Mouse (Mus musculus) MEL (cell line): Measurements from ENCODE around the gene Akr1a1. TPM values are rescaled to one million over a fixed set of nuclear protein-coding genes. Genes with fewer than 3 reads are reported as not detected.
"Not testable (repeated sequence)": the region's sequence is repeated elsewhere in the genome, so short reads cannot be mapped to it uniquely, and the experiment has no call there.

Source experiments
- DNase-seq: peaks from one replicate; pipeline ENCODE4 v3.0.0; 2011; ENCODE audit warnings: low read depth, low spot score
- H3K27ac ChIP-seq: 2 replicates; pipeline ENCODE4 v1.5.1; 2012; ENCODE audit warnings: low read depth, mild to moderate bottlenecking, control low read depth, low read length, moderate library complexity; ENCODE audit not compliant: control insufficient read depth
- H3K27me3 ChIP-seq, 2 experiments: fragments of 150-350 bp in 1 of 2; sonication (generic) in 1 of 2; 2 replicates each; pipeline ENCODE4 v1.6.1; 2012; ENCODE audit warnings: low read length in 2 of 2, mild to moderate bottlenecking in 2 of 2, improper control_type of control experiment in 1 of 2, moderate library complexity in 1 of 2; ENCODE audit not compliant: insufficient read depth in 2 of 2, control insufficient read depth in 1 of 2
- H3K36me3 ChIP-seq, 2 experiments: 2 replicates each; pipeline ENCODE4 v1.6.1; 2012 to 2014; ENCODE audit warnings: low read length in 2 of 2, improper control_type of control experiment in 1 of 2, inconsistent platforms in 1 of 2, mild to moderate bottlenecking in 1 of 2; ENCODE audit not compliant: insufficient read depth in 2 of 2, control insufficient read depth in 1 of 2
- H3K4me1 ChIP-seq, 2 experiments: fragments of 150-350 bp in 1 of 2; sonication (generic) in 1 of 2; 2 replicates each; pipeline ENCODE4 v1.6.1; 2012; ENCODE audit warnings: low read length in 2 of 2, improper control_type of control experiment in 1 of 2, mild to moderate bottlenecking in 1 of 2; ENCODE audit not compliant: insufficient read depth in 2 of 2, control insufficient read depth in 1 of 2
- H3K4me3 ChIP-seq, 2 experiments: fragments of 150-350 bp in 1 of 2; sonication (generic) in 1 of 2; 2 replicates each; pipeline ENCODE4 v1.5.1; 2012; ENCODE audit warnings: low read depth in 2 of 2, low read length in 2 of 2, mild to moderate bottlenecking in 2 of 2, moderate library complexity in 2 of 2, control low read depth in 1 of 2, improper control_type of control experiment in 1 of 2; ENCODE audit not compliant: control insufficient read depth in 1 of 2, insufficient read depth in 1 of 2
- H3K79me2 ChIP-seq: 2 replicates; pipeline ENCODE4 v1.6.1; 2012; ENCODE audit warnings: mild to moderate bottlenecking, low read length, moderate library complexity; ENCODE audit not compliant: control insufficient read depth, poor library complexity, insufficient read depth
- H3K9ac ChIP-seq: 2 replicates; pipeline ENCODE4 v1.6.1; 2012; ENCODE audit warnings: low read depth, mild to moderate bottlenecking, control low read depth, low read length, moderate library complexity; ENCODE audit not compliant: control insufficient read depth, poor library complexity, severe bottlenecking
- H3K9me3 ChIP-seq: fragments of 150-350 bp; sonication (generic); replicated peaks from 2 replicates; pipeline ENCODE4 v1.6.1; 2012; ENCODE audit warnings: mild to moderate bottlenecking, low read length, improper control_type of control experiment, moderate library complexity; ENCODE audit not compliant: insufficient read depth
- BHLHE40 ChIP-seq: IDR thresholded peaks from 2 replicates; pipeline ENCODE4 v1.6.1; 2012; ENCODE audit warnings: low read depth, mild to moderate bottlenecking, inconsistent platforms, low read length, improper control_type of control experiment, borderline replicate concordance
- ELF1 ChIP-seq: IDR thresholded peaks from 2 replicates; pipeline ENCODE4 v1.6.1; 2014; ENCODE audit warnings: low read depth, mild to moderate bottlenecking, inconsistent platforms, low read length, improper control_type of control experiment, moderate library complexity
- EP300 ChIP-seq, 2 experiments: IDR thresholded peaks; 2 replicates each; pipeline ENCODE4 v1.6.1; 2011; ENCODE audit warnings: improper control_type of control experiment in 2 of 2, low read length in 2 of 2, low read depth in 1 of 2, mild to moderate bottlenecking in 1 of 2
- ETS1 ChIP-seq: IDR thresholded peaks from 2 replicates; pipeline ENCODE4 v1.6.1; 2012; ENCODE audit warnings: low read depth, mild to moderate bottlenecking, inconsistent platforms, low read length, improper control_type of control experiment, moderate library complexity
- GABPA ChIP-seq: IDR thresholded peaks from 2 replicates; pipeline ENCODE4 v1.6.1; 2012; ENCODE audit warnings: low read depth, mild to moderate bottlenecking, inconsistent platforms, low read length, improper control_type of control experiment, moderate library complexity
- HCFC1 ChIP-seq: IDR thresholded peaks from 2 replicates; pipeline ENCODE4 v1.6.1; 2012; ENCODE audit warnings: low read depth, mild to moderate bottlenecking, inconsistent platforms, low read length, improper control_type of control experiment, moderate library complexity
- MAFK ChIP-seq: IDR thresholded peaks from 2 replicates; pipeline ENCODE4 v1.6.1; 2011; ENCODE audit warnings: low read depth, mild to moderate bottlenecking, low read length, improper control_type of control experiment, borderline replicate concordance
- MXI1 ChIP-seq: IDR thresholded peaks from 2 replicates; pipeline ENCODE4 v1.6.1; 2011; ENCODE audit warnings: mild to moderate bottlenecking, low read depth, low read length, improper control_type of control experiment
- MYB ChIP-seq: IDR thresholded peaks from 2 replicates; pipeline ENCODE4 v1.6.1; 2011; ENCODE audit warnings: mild to moderate bottlenecking, low read depth, low read length, improper control_type of control experiment
- MYC ChIP-seq: IDR thresholded peaks from 2 replicates; pipeline ENCODE4 v1.6.1; 2011; ENCODE audit warnings: low read depth, mild to moderate bottlenecking, low read length, improper control_type of control experiment, moderate library complexity
- POLR2A ChIP-seq, 2 experiments: IDR thresholded peaks; 2 replicates each; pipeline ENCODE4 v1.6.1; 2011 to 2012; ENCODE audit warnings: low read length in 2 of 2, mild to moderate bottlenecking in 2 of 2, control low read depth in 1 of 2, improper control_type of control experiment in 1 of 2, low read depth in 1 of 2, moderate library complexity in 1 of 2; ENCODE audit not compliant: control insufficient read depth in 1 of 2, insufficient read depth in 1 of 2, poor library complexity in 1 of 2
- TAL1 ChIP-seq: IDR thresholded peaks from 2 replicates; pipeline ENCODE4 v1.6.1; 2012; ENCODE audit warnings: mild to moderate bottlenecking, inconsistent platforms, low read length, moderate library complexity, mixed read lengths
- USF1 ChIP-seq: IDR thresholded peaks from 2 replicates; pipeline ENCODE4 v1.6.1; 2014; ENCODE audit warnings: low read depth, mild to moderate bottlenecking, inconsistent platforms, low read length, improper control_type of control experiment, moderate library complexity
- USF2 ChIP-seq, 2 experiments: IDR thresholded peaks; 2 replicates each; pipeline ENCODE4 v1.6.1; 2011 to 2012; ENCODE audit warnings: improper control_type of control experiment in 2 of 2, low read length in 2 of 2, borderline replicate concordance in 1 of 2, inconsistent platforms in 1 of 2, low read depth in 1 of 2, mild to moderate bottlenecking in 1 of 2; ENCODE audit not compliant: insufficient read depth in 1 of 2
- polyA plus RNA-seq, 2 experiments: library from polyadenylated mRNA; stranded (reverse) in 1 of 2; unstranded in 1 of 2; fragments of >175 nt in 1 of 2; fragments of >200 nt in 1 of 2; gene quantifications; 2 replicates each; pipeline versions ENCODE4 v1.2.1 to v1.2.4; 2012; ENCODE audit warnings: low replicate concordance in 2 of 2, low read depth in 1 of 2; ENCODE audit not compliant: insufficient read length in 2 of 2, insufficient read depth in 1 of 2, missing spikeins in 1 of 2
- total RNA-seq: library from RNA; depleted of rRNA; stranded (reverse); fragments of 300-350 nt; gene quantifications from 2 replicates; pipeline ENCODE4 v1.2.3, GENCODE M21; 2012

The Akr1a1 gene
- total and polyA plus RNA-seq, 3 experiments: 258 to 358 TPM; not detected in 1

GRCm38 (mm10) chr4:116683957-116684356, 32.5 kb upstream of the Akr1a1 start (continued):
- TF ChIP-seq USF1 (no peak), GABPA (no peak), USF2 (IDR thresholded peaks at IDR 0.05; ENCODE audit: borderline replicate concordance in 1 of 2, insufficient read depth in 1 of 2, low read depth in 1 of 2, low read length in 2 of 2) (no peak), MAFK (0 out of 2 replicates have a peak, but pooled peaks have one; percentile 24), ELF1 (peak; percentile 55; the same call in 1 of the 2 replicates), TAL1 (peak; percentile 90), MYB (no peak), BHLHE40 (no peak), EP300 (IDR thresholded peaks at IDR 0.05; ENCODE audit: low read depth in 1 of 2, low read length in 2 of 2) (peak; percentile 83 to 88), POLR2A (IDR thresholded peaks at IDR 0.05; ENCODE audit: control insufficient read depth in 1 of 2, insufficient read depth in 1 of 2, low read depth in 1 of 2, low read length in 2 of 2, poor library complexity in 1 of 2) (no peak), MYC (0 out of 2 replicates have a peak, but pooled peaks have one; percentile 11), ETS1 (no peak; the same call in 1 of the 2 replicates), HCFC1 (no peak)

- H3K4me3 ChIP-seq, H3K27ac ChIP-seq, H3K9me3 ChIP-seq, DNase-seq, H3K9ac ChIP-seq, H3K27me3 ChIP-seq: not testable (repeated sequence)
- peaks cover 0 to 22% of the 10 kb centered on the region in 2 experiments; a peak in 2 of 4 replicates for H3K36me3 ChIP-seq
- peaks cover 6 to 18% of the 10 kb centered on the region in 2 experiments; a peak in 3 of 4 replicates for H3K4me1 ChIP-seq
- peak; percentile 59; the same call in 1 of the 2 replicates for TF ChIP-seq MAFK
- TF ChIP-seq, all 39 proteins: peak for 1; not testable (repeated sequence) for 38
- not testable (repeated sequence) for H3K79me2 ChIP-seq
These were observed 29.0 kb upstream of the Akr1a1 start for GRCm38 (mm10) chr4:116680521-116680920.

GRCm38 (mm10) chr4:116679141-116679540, 27.7 kb upstream of the Akr1a1 start:
- no peaks in the 10 kb centered on the region for H3K79me2 ChIP-seq
- H3K36me3 ChIP-seq: peaks cover 0 to 14% of the 10 kb centered on the region in 2 experiments; a peak in 2 of 4 replicates
- H3K9me3 ChIP-seq: no peaks in the 10 kb centered on the region
- H3K4me1 ChIP-seq: peaks cover 6 to 9% of the 10 kb centered on the region in 2 experiments; a peak in 3 of 4 replicates
- no peak overlapping the region for H3K27ac ChIP-seq
- TF ChIP-seq ELF1 (no peak), EP300 (IDR thresholded peaks at IDR 0.05; ENCODE audit: low read depth in 1 of 2, low read length in 2 of 2) (no peak), MXI1 (no peak)
- no peak overlapping the region for H3K4me3 ChIP-seq
- DNase-seq: no peak
- no peak overlapping the region for H3K9ac ChIP-seq
- H3K27me3 ChIP-seq: no peaks in the 10 kb centered on the region
